Mouse (Mus musculus): ENCODE measurements around the gene Zfp850. TPM values are rescaled to one million over a fixed set of nuclear protein-coding genes. Genes with fewer than 3 reads are reported as not detected.
A peak's percentile ranks its signal among the peaks of the same experiment; 100 is the strongest.
"Not testable (repeated sequence)": the region's sequence is repeated elsewhere in the genome, so short reads cannot be mapped to it uniquely, and the experiment has no call there.

Gene Zfp850
- 1 to 10 TPM; 2.0 to 2.1 TPM for total RNA-seq (2021)
- long read RNA-seq, experiment 1, partial matches to known transcripts = 0 of 2 reads
- long read RNA-seq, experiment 1, other reads (novel, unspliced or antisense) = 2 of 2 reads
- long read RNA-seq, experiment 2, partial matches to known transcripts = 0 of 6 reads
- long read RNA-seq, experiment 2, other reads (novel, unspliced or antisense) = 6 of 6 reads

DNA sequence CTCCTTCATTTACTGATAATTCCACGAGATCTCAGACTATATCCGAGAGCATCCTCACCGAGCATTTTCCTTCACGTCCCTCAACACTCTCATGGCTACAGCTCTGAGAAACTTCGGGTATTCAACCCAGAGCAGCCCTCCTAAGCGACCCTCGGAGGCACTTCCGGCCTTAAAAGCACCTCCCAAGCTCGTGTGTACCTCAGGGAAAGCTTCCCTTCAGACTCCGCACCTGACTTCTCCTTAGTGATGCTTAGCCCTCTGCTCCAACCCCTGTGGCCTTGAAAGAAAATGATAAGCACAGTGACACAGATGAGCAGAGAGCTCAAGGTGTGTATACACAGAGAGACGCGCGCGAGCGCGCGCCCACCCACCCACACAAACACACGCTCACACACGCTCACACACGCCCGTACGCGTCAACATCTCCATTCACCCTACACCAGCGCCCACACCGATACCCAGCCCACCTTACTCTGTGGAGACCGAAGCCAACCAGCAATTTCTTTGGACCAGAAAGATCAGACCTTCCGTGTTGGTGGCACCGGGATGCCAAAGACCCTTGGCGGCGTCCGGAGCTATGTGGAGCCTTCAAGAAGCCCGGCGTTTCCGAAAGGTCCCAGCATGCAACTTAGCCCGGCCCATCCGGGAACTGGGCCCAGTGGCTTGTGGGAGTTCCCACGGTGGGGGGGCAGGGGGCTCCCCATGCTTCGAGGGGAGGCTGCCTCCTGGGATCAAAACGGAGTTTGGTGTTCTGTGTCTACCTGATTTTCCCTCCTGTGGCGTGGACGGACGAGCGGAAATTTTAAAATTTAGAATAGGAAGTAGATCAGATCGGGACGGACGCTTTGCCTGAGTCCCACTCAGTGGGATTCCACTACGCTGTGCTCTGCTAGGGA lies at the start of gene Zfp850:
Gene Zfp850 (minus strand): TSS at position 567 of the 896 bp plus-strand sequence.
- DNase-seq (ENCODE audit: low spot score in 2 of 2) = peak; percentile 69 to 77

DNA sequence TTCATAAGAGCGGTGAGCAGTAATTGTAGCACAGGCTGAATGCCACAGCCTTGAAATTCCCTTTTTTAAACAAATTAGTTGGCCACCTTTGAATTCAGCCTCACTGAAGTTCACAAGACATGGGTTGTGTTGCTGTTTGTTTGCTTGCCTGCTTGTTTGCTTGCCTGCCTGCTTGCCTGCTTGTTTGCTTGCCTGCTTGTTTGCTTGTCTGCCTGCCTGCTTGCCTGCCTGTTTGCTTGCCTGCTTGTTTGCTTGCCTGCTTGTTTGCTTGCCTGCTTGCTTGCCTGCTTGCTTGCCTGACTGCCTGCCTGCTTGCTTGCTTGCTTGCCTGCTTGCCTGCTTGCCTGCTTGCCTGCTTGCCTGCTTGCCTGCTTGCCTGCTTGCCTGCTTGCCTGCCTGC lies 46.1 kb upstream of the Zfp850 start:
- no peak for DNase-seq (ENCODE audit: low spot score in 2 of 2)

DNA sequence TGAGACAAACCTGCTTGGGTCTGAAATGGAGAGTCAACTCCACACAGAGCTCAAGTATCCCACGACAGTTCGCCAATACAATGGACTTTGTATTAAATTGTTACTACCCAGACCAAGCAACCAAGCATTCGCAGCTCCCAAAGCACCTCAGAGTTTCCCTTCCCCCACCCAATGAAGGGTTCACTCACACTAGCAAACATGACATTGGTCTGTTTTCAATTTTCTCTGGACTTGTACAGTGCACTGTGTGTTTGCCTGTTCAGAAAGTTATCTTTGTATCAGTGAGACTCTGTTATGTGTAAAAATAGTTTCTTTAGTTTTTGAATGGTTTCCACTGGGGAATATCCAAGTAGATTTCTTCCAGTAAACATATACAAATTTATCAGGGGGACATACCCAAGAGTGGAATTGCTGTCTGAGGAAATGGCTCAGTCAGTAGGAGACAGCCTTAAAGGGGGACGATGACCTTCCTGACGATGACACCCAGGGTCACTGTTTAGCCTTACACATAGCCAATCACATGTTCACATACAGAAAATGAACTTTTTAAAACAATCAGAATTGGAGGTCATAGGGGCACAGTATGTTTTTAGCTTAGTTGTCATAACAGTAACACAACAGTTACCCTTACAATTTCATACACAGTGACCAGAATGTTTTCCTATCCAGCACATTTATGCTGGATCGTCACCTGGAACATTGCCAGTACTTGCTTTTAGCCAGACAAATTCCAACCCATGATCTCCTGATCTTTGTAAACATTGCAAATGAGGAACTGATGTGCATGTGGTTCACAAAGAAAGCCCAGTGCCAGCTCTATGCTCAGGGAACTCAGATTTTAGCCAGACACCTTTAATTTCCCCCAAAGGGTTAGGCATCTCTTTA lies 39.4 kb upstream of the Zfp850 start:
- DNase-seq (ENCODE audit: low spot score in 2 of 2) = no peak

DNA sequence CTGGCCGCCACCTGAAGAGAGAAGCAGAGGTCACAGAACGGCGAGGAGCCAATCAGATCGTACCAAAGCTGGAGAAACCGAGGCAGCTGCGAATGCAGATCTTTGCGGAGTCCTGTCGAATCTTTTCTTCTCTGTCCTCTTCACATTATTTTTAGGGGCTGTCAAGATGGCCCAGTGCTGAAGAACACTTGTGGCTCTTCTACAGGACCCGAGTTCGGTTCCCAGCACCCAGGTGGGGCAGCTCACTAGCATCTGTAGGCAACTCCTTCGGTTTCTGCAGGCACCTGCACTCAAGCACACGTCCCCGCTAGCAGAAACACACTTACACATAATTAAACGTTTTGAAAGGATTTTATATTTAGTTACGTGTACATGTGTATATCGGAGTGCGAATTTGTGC lies 36.7 kb upstream of the Zfp850 start:
- DNase-seq (ENCODE audit: low spot score in 2 of 2) = no peak

DNA sequence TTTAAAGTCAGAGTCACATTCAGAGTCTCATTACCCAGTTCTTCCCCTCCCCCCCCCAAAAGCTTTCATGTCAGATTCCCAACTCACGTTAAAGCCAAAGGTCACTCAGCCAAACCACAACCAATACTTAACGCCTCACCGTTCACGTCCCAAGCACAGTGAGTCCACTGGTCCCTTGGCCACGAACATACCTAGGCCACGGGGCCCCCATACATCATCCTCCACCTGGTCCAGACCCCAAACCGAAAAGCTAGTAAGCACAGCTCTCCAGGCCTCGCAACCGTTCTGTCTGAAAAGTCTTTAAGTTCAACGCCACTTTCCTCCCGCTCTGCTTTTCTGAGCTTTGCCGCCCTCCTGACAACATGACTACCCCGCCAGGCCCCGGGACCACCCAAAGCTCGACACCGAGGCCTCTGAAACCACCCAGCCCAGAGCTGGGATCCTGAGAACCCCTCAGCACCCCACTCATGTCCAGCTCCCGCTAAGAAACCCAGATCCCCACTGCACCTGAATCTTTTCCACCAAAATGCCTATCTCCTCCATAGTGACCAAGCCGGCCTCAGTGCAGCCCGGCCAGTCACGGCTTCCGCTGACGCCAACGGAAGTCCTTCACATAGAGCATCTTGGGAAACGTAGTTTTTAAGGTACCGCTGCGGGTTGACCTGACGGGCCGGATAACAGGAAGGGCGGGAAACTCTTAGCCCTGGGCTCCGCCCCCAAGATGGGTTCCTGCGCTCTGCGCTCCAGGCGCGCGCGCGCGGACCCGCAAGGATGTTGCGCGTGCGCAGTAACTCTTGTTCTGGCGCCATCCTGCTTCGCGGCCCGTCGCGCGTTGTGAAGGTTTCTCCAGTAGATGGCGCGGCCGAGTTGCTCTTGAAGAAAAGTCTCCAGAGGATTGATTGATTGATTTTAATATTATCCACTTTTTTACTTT lies 35.8 kb upstream of the Zfp850 start, which contains the start of gene Psmc4:
Gene Psmc4 (minus strand): TSS at position 626 of the 934 bp plus-strand sequence.
- peak; percentile 96 to 97 for DNase-seq (ENCODE audit: low spot score in 2 of 2)

DNA sequence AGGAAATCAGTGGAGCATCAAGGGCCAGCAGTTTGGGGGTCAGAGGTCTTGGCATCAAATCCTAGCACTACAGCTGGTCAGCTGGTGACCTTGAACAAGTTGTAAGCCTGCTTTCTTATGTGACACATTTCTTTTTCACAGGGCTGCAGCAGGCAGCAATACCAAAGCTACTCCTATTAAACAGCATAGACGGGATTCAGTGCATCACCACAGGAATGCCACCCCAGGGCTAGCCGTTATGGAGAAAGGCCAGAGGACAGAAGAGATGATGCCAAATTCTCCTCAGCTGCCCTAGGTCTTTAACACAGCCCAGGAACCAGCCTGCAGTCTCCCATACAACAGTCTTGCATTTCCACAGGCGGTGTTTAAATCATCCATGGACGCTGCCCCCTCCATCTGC lies 30.6 kb upstream of the Zfp850 start:
- DNase-seq (ENCODE audit: low spot score in 2 of 2) = no peak

DNA sequence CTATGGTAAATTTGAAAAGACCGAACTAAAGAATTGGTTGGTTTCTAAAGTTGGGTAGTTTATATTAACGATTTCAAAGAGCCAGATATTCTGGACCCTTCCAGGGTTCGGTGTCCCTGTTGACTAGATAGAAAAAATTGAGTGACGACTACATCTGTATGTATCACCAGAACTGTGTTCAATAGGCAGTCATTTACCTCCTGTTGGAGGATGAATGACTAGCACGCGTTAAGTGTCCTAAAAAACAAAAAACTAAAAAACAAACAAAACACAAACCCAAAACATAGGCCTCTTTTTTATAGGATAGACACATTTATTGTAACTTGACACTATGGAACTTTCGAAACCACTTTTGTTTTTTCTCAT lies 513 bp upstream of the Zfp850 start:
- DNase-seq (ENCODE audit: low spot score in 2 of 2) = no peak

DNA sequence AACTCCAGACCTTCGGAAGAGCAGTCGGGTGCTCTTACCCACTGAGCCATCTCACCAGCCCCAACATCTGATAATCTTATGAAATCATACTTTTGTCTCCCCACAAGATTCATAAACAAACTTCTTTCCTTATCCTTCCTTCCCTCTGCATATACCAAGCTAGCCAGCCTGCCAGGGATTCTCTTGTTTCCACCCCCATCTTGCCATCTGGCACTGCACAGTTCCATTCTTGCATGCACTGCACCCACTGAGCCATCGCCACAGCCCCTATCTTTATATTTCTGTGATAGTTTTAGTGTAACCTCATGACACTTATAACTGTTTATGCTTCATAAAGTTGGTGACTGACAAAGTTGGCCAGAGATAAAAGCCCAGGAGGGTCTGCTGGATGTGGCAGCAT lies 3.6 kb downstream of the Zfp850 start:
- DNase-seq (ENCODE audit: low spot score in 2 of 2) = no peak

DNA sequence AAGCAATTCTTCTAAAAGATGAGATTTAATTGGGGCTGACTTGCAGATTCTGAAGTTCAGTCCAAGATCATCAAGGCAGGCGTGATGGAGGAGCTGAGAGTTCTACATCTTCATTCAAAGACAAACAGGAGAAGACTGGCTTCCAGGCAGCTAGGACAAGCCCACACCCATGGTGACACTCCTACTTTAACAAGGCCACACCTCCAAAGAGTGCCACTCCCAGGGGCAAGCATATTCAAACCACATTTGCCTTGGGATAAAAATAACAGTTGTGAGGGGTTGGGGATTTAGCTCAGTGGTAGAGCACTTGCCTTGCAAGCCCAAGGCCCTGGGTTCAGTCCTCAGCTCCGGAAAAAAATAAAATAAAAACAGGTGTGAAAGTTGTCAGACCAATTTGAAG lies 31.7 kb downstream of the Zfp850 start:
- DNase-seq (ENCODE audit: low spot score in 2 of 2) = no peak

DNA sequence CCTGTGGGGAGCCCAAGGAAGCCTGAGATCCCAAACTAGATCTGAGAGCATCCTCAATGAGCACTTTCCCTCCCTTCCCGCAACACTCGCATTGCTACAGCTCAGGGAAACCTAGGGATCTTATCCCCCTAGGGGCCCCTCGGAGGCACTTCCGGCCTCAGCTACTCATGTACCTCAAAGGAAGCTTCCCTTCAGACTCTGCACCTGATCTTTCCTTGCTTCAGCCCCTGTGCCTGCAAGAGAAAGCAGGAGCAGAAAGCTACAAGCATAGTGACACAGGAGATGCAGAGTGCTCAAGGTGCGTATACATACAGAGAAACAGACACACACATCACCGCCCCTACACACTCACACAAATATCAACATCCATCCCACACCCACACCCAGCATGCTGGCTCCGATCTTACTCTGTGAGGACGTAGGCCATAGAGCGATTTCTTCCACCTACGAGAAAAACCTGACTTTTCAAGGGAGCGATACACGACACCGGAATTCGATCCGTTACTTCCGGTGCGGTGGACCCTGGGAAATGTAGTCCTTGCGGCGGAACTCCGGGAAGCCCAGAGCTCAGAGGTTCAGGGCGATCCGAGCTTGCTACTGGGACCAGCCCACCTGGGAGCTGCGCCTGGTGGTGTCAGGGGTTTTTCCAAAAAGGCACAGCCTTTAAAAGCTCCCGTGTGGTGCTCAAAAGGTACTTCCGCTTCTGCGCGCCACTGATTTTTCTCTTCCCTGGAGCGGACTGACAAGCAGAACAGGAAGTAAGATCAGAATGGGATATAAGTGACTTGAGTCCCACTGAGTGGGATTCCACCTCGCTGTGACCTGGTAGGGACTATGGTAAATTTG lies 35.0 kb downstream of the Zfp850 start, which contains the start of gene Zfp780b:
Gene Zfp780b (minus strand): TSS at position 489 of the 846 bp plus-strand sequence.
- DNase-seq (ENCODE audit: low spot score in 2 of 2) = peak; percentile 70 to 74

DNA sequence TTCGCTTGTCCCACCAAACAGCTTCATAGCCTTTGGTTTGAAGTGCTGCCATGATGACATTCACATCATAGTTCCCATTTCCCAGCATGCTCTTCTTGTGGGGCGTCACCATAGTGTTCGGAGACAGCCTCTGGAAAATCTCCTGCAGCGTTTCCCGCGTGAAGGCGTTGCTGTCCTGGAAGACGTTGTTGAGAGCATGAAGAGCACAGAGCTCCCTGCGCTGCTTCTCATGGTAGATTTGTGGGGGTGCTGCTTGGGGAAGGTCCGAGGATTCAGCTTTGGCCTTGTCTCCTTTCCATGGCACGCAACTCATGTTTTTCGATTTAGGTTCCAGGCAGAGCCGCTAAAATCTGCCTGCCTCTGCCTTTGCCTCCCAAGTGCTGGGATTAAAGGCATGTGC lies 64.5 kb downstream of the Zfp850 start:
- not testable (repeated sequence) for DNase-seq (ENCODE audit: low spot score in 2 of 2)

DNA sequence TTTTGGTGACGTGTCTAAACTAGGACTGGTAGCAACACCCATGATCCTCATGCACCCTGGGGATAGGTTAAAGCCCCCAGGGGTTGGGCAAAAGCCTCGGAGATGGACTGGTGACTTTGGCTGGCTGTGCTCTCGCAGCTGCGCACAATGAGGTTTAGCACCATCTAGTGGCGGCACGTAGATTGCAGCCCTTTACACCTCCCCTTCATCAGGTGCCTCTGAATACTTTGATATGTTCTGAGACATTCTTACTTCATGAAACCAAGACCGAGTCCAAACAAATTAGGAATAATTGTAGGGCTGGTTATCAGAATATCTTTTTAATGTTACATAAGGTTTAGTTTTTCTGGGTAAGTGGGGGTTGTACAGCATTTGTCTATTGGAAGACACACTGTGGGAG lies 72.0 kb downstream of the Zfp850 start:
- DNase-seq (ENCODE audit: low spot score in 2 of 2) = peak in 1 of 2 experiments; percentile 24

Other genes with a start within 250 kb of the Zfp850 start
- gene Zfp626, start 206.9 kb downstream of the Zfp850 start, total RNA-seq (2021) = 1 to 10 TPM; 7.9 to 9.0 TPM
- gene Zfp59, start 175.5 kb downstream of the Zfp850 start, total RNA-seq (2021) = 1 to 10 TPM; 3.1 to 3.3 TPM
- 1 to 10 TPM; 3.9 to 5.2 TPM for gene Zfp607a, start 156.6 kb downstream of the Zfp850 start, total RNA-seq (2021)
- 10 to 100 TPM; 11.4 to 12.2 TPM for gene Zfp974, start 84.7 kb downstream of the Zfp850 start, total RNA-seq (2021)
- gene Zfp780b, start 34.9 kb downstream of the Zfp850 start, total RNA-seq (2021) = 10 to 100 TPM; 10.7 to 11.2 TPM
- gene Psmc4, start 36.0 kb upstream of the Zfp850 start, total RNA-seq (2021) = 100 to 1,000 TPM; 161 to 166 TPM
- not detected for gene Fcgbp, start 57.1 kb upstream of the Zfp850 start, total RNA-seq (2021)
- gene 9530053A07Rik, start 115.4 kb upstream of the Zfp850 start, total RNA-seq (2021) = not detected
- gene Fbl, start 155.6 kb upstream of the Zfp850 start, total RNA-seq (2021) = 100 to 1,000 TPM in 1 of 2 experiments, 10 to 100 TPM in 1; 98.0 to 114 TPM
- 10 to 100 TPM; 21.3 to 22.9 TPM for gene Dyrk1b, start 165.4 kb upstream of the Zfp850 start, total RNA-seq (2021)

Measured in adrenal gland, adult 18-20 months (tissue).